Mouse (Mus musculus) kidney, adult 2 months (tissue): ENCODE data around the gene Cdk16.

Experiments
- CTCF ChIP-seq: fragments of 200-500 bp; conservative IDR thresholded peaks from 2 replicates; pipeline ENCODE4 v1.5.1; 2011; ENCODE audit warnings: low read depth, mild to moderate bottlenecking, control low read depth, low read length, moderate library complexity, mixed read lengths; ENCODE audit not compliant: insufficient read depth, insufficient read length
- POLR2A ChIP-seq: fragments of 200-500 bp; IDR thresholded peaks from one replicate; pipeline ENCODE4 v1.6.1; 2011; ENCODE audit warnings: low read depth, low read length, control low read depth

DNA sequence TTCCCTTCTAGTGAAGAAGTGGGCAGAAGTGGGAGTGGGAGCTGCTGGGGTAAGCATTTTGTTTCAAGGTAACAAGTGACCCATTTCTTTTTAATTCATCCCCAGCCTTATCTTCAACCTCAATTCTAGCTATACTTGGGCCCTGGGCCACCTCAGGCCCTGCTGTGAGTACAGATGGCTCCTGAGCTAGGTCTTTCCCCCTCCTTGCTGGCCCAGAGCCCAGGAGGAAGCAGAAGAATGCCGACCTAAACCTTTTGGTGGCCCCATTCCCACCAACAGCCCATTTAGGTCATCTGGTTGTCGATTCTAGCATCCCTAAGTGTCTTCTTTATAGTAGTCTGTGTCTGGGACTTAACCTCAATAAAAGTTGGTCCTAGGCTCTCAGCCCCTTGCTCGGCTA lies 3.8 kb downstream of the Cdk16 start:
- no peak for TF ChIP-seq POLR2A
- no peak for TF ChIP-seq CTCF
